Mouse (Mus musculus) thymus, adult 2 months (tissue): ENCODE results near the gene Wwox.

Source experiments
- CTCF ChIP-seq: fragments of 200-500 bp; IDR thresholded peaks from 2 replicates; pipeline ENCODE4 v1.5.1; 2012; ENCODE audit warnings: mild to moderate bottlenecking, control low read depth, low read length, moderate library complexity, borderline replicate concordance; ENCODE audit not compliant: control insufficient read depth, poor library complexity, insufficient read depth; ENCODE audit errors: extremely low read depth
- POLR2A ChIP-seq: fragments of 200-500 bp; IDR thresholded peaks from 2 replicates; pipeline ENCODE4 v1.6.1; 2012; ENCODE audit warnings: mild to moderate bottlenecking, low read length, control low read depth, moderate library complexity; ENCODE audit not compliant: control insufficient read depth, poor library complexity, insufficient read depth; ENCODE audit errors: extremely low read depth

DNA sequence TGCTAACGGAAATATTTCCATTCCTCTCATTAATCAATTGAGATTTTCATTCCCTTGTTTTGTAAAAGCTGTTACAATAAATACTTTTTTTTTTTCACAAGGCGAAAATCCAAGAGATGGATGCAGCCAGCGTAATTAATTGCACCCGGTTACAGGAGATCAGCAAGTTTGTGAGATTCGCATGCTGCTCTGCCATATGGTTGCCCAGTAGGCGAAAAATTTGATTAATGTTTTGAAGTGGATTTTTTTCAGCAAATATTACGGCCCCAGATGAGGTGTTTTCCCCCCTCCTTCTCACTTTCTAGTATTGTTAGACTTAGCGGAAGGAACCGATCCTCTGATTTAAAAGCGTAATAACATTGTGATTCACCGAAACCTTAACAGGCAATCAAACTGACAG is 160.7 kb downstream of the Wwox start:
- TF ChIP-seq POLR2A (no peak), CTCF (no peak)
